Mouse (Mus musculus) hindbrain, embryonic 15.5 days (tissue): ENCODE data around the gene Tomm34. TPM values are rescaled to one million over a fixed set of nuclear protein-coding genes. Genes with fewer than 3 reads are reported as not detected.

Experiments
- ATAC-seq: fragments of 200-750 bp; cut with Nextera tagmentation; 2 replicates; pipeline ENCODE4 v1.8.0; 2017; ENCODE audit warnings: low read depth, moderate number of reproducible peaks, moderate TSS enrichment; ENCODE audit not compliant: low FRiP score
- H3K27ac ChIP-seq: fragments of 300-500 bp; sonication (generic); replicated peaks from 2 replicates; pipeline ENCODE4 v1.5.1; 2015; ENCODE audit warnings: mild to moderate bottlenecking, inconsistent platforms
- H3K27me3 ChIP-seq: fragments of 300-500 bp; sonication (generic); 2 replicates; pipeline ENCODE4 v1.6.1; 2015; ENCODE audit warnings: control low read depth, inconsistent platforms
- H3K36me3 ChIP-seq: fragments of 300-500 bp; sonication (generic); 2 replicates; pipeline ENCODE4 v1.6.1; 2015; ENCODE audit warnings: control low read depth, inconsistent platforms
- H3K4me1 ChIP-seq: fragments of 300-500 bp; sonication (generic); replicated peaks from 2 replicates; pipeline ENCODE4 v1.6.1; 2015; ENCODE audit warnings: control low read depth, inconsistent platforms
- H3K4me2 ChIP-seq: fragments of 300-500 bp; sonication (generic); 2 replicates; pipeline ENCODE4 v1.6.1; 2015; ENCODE audit warnings: moderate library complexity, mild to moderate bottlenecking, inconsistent platforms
- H3K4me3 ChIP-seq: fragments of 300-500 bp; sonication (generic); 2 replicates; pipeline ENCODE4 v1.5.1; 2015; ENCODE audit warnings: mild to moderate bottlenecking, inconsistent platforms
- H3K9ac ChIP-seq: fragments of 300-500 bp; sonication (generic); 2 replicates; pipeline ENCODE4 v1.6.1; 2015; ENCODE audit warnings: inconsistent platforms
- H3K9me3 ChIP-seq: fragments of 300-500 bp; sonication (generic); 2 replicates; pipeline ENCODE4 v1.6.1; 2016; ENCODE audit warnings: control low read depth, inconsistent platforms
- WGBS: fragments of 180-500 bp; shearing (Covaris S2); methylation state at CpG from one replicate; pipeline ENCODE4 v1.1.7; 2015; 5-methylcytosine and 5-hydroxymethylcytosine counted together
- polyA plus RNA-seq: library from polyadenylated mRNA; unstranded; fragments of >200 nt; fragmentation: Nextera tagmentation; extraction: Ambion mirVana; gene quantifications from 2 replicates; pipeline ENCODE4 v1.2.1, GENCODE M21; 2015

Tomm34 gene
- 50.0 and 52.5 TPM in 2 replicates for polyA plus RNA-seq

- WGBS, result 1% methylated on average over 55 of the region's 55 CpGs
- H3K9me3 ChIP-seq, result no peaks in the 10 kb centered on the region
- peak within 1 kb of the TSS; percentile 83 for H3K4me3 ChIP-seq
- H3K27ac ChIP-seq, result peak within 1 kb of the TSS; percentile 84
- H3K27me3 ChIP-seq, result no peaks in the 10 kb centered on the region
- H3K4me1 ChIP-seq, result peaks cover 36% of the 10 kb centered on the region
- peak within 1 kb of the TSS; percentile 79 for H3K4me2 ChIP-seq
- peak within 1 kb of the TSS; percentile 82 for H3K9ac ChIP-seq
- 0 out of 2 replicates have a peak, but pooled peaks cover 4% of the 10 kb centered on the region for H3K36me3 ChIP-seq
- peak; percentile 95 for ATAC-seq
Observed at GRCm38 (mm10) chr2:164070765-164071436, at the start of gene Tomm34. Tomm34 (minus strand) TSS chr2:164071169.

GRCm38 (mm10) chr2:164119503-164119902 is 48.5 kb upstream of the Tomm34 start:
- no peaks in the 10 kb centered on the region for H3K4me1 ChIP-seq
- peaks cover 18% of the 10 kb centered on the region for H3K36me3 ChIP-seq
- no peaks in the 10 kb centered on the region for H3K9me3 ChIP-seq
- H3K4me3 ChIP-seq, result no peak overlapping the region
- WGBS, result 94% methylated on average over 6 of the region's 6 CpGs
- H3K27me3 ChIP-seq, result no peaks in the 10 kb centered on the region
- no peak for ATAC-seq
- H3K9ac ChIP-seq, result no peak overlapping the region
- H3K27ac ChIP-seq, result no peak overlapping the region
- no peak overlapping the region for H3K4me2 ChIP-seq

GRCm38 (mm10) chr2:164115531-164115930 is 44.6 kb upstream of the Tomm34 start:
- Histone ChIP-seq H3K36me3 (peaks cover 16% of the 10 kb centered on the region), H3K9ac (no peak overlapping the region), H3K9me3 (no peaks in the 10 kb centered on the region), H3K4me1 (no peaks in the 10 kb centered on the region), H3K4me2 (no peak overlapping the region), H3K27me3 (no peaks in the 10 kb centered on the region), H3K4me3 (no peak overlapping the region), H3K27ac (no peak overlapping the region)
- 86% methylated on average over 10 of the region's 10 CpGs for WGBS
- no peak for ATAC-seq

- Histone ChIP-seq H3K27ac (no peak overlapping the region), H3K4me1 (no peaks in the 10 kb centered on the region), H3K9me3 (no peaks in the 10 kb centered on the region), H3K36me3 (peaks cover 4% of the 10 kb centered on the region; the same call in 1 of the 2 replicates), H3K27me3 (no peaks in the 10 kb centered on the region), H3K4me3 (no peak overlapping the region), H3K9ac (no peak overlapping the region), H3K4me2 (no peak overlapping the region)
- no peak for ATAC-seq
- WGBS, result 99% methylated on average over 6 of the region's 6 CpGs
Observed at GRCm38 (mm10) chr2:164114051-164114450, 43.1 kb upstream of the Tomm34 start.

GRCm38 (mm10) chr2:164111546-164111945 is 40.6 kb upstream of the Tomm34 start:
- Histone ChIP-seq H3K4me2 (no peak overlapping the region), H3K9me3 (no peaks in the 10 kb centered on the region), H3K27me3 (no peaks in the 10 kb centered on the region), H3K4me3 (no peak overlapping the region), H3K4me1 (no peaks in the 10 kb centered on the region), H3K9ac (no peak overlapping the region), H3K27ac (no peak overlapping the region), H3K36me3 (peaks cover 7% of the 10 kb centered on the region; the same call in 1 of the 2 replicates)
- whole genome bisulfite sequencing, result 87% methylated on average over 8 of the region's 8 CpGs
- no peak for ATAC-seq

GRCm38 (mm10) chr2:164108501-164108900 is 37.5 kb upstream of the Tomm34 start:
- ATAC-seq, result no peak
- Histone ChIP-seq H3K36me3 (peaks cover 7% of the 10 kb centered on the region; the same call in 1 of the 2 replicates), H3K4me3 (no peak overlapping the region), H3K27ac (no peak overlapping the region), H3K9ac (no peak overlapping the region), H3K4me1 (no peaks in the 10 kb centered on the region), H3K9me3 (no peaks in the 10 kb centered on the region), H3K4me2 (no peak overlapping the region), H3K27me3 (no peaks in the 10 kb centered on the region)
- WGBS, result 63% methylated on average over 4 of the region's 4 CpGs

- Histone ChIP-seq H3K27me3 (no peaks in the 10 kb centered on the region), H3K4me3 (no peak overlapping the region), H3K27ac (no peak overlapping the region), H3K9ac (no peak overlapping the region), H3K36me3 (peaks cover 7% of the 10 kb centered on the region; the same call in 1 of the 2 replicates), H3K4me1 (no peaks in the 10 kb centered on the region), H3K9me3 (no peaks in the 10 kb centered on the region), H3K4me2 (no peak overlapping the region)
- ATAC-seq, result no peak
- WGBS, result 69% methylated on average over 16 of the region's 16 CpGs
Observed at GRCm38 (mm10) chr2:164107125-164107874, 36.3 kb upstream of the Tomm34 start.

GRCm38 (mm10) chr2:164106287-164107035 is 35.5 kb upstream of the Tomm34 start:
- H3K27ac ChIP-seq, result no peak overlapping the region
- peaks cover 7% of the 10 kb centered on the region; the same call in 1 of the 2 replicates for H3K36me3 ChIP-seq
- no peak overlapping the region for H3K9ac ChIP-seq
- H3K4me2 ChIP-seq, result no peak overlapping the region
- H3K4me3 ChIP-seq, result no peak overlapping the region
- no peaks in the 10 kb centered on the region for H3K4me1 ChIP-seq
- no peak for ATAC-seq
- WGBS, result 77% methylated on average over 14 of the region's 14 CpGs
- H3K9me3 ChIP-seq, result no peaks in the 10 kb centered on the region
- H3K27me3 ChIP-seq, result no peaks in the 10 kb centered on the region

GRCm38 (mm10) chr2:164103501-164103900 is 32.5 kb upstream of the Tomm34 start:
- Histone ChIP-seq H3K27me3 (no peaks in the 10 kb centered on the region), H3K9me3 (no peaks in the 10 kb centered on the region), H3K4me2 (no peak overlapping the region), H3K4me3 (no peak overlapping the region), H3K36me3 (peaks cover 19% of the 10 kb centered on the region), H3K27ac (no peak overlapping the region), H3K4me1 (no peaks in the 10 kb centered on the region), H3K9ac (no peak overlapping the region)
- ATAC-seq, result no peak
- WGBS, result 29% methylated on average over 4 of the region's 4 CpGs

GRCm38 (mm10) chr2:164102366-164102765 is 31.4 kb upstream of the Tomm34 start:
- Histone ChIP-seq H3K9ac (no peak overlapping the region), H3K27me3 (no peaks in the 10 kb centered on the region), H3K27ac (no peak overlapping the region), H3K4me3 (no peak overlapping the region), H3K36me3 (peaks cover 27% of the 10 kb centered on the region), H3K4me2 (no peak overlapping the region), H3K4me1 (no peaks in the 10 kb centered on the region), H3K9me3 (no peaks in the 10 kb centered on the region)
- ATAC-seq, result no peak
- WGBS, result 91% methylated on average over 3 of the region's 3 CpGs

- WGBS, result 85% methylated on average over 1 of the region's 1 CpGs
- Histone ChIP-seq H3K9ac (no peak overlapping the region), H3K27me3 (no peaks in the 10 kb centered on the region), H3K9me3 (no peaks in the 10 kb centered on the region), H3K4me3 (no peak overlapping the region), H3K27ac (no peak overlapping the region), H3K4me1 (no peaks in the 10 kb centered on the region), H3K4me2 (no peak overlapping the region), H3K36me3 (peaks cover 27% of the 10 kb centered on the region)
- ATAC-seq, result no peak
Observed at GRCm38 (mm10) chr2:164101936-164102335, 31.0 kb upstream of the Tomm34 start.
